Mouse (Mus musculus): Measurements from ENCODE around the gene 1700034J05Rik. TPM values are rescaled to one million over a fixed set of nuclear protein-coding genes. Genes with fewer than 3 reads are reported as not detected.

The 1700034J05Rik gene
- polyA plus RNA-seq, 1 experiment from 2014 or later: 0.11 TPM

GRCm38 (mm10) chr6:146978691-146979114, 24.5 kb upstream of the 1700034J05Rik start:
- Histone ChIP-seq H3K9ac (no peak overlapping the region), H3K4me2 (no peak overlapping the region), H3K4me3 (no peak overlapping the region), H3K4me1 (no peaks in the 10 kb centered on the region), H3K27ac (no peak overlapping the region), H3K36me3 (no peaks in the 10 kb centered on the region), H3K9me3 (replicated peaks) (no peaks in the 10 kb centered on the region), H3K27me3 (replicated peaks) (no peaks in the 10 kb centered on the region)
- WGBS (ENCODE audit: insufficient replicate concordance): 49% methylated on average over 5 of the region's 5 CpGs
- no peak for ATAC-seq

GRCm38 (mm10) chr6:146976446-146976845, 22.2 kb upstream of the 1700034J05Rik start:
- ATAC-seq: no peak
- H3K4me1 ChIP-seq: no peaks in the 10 kb centered on the region
- H3K27me3 ChIP-seq (replicated peaks): no peaks in the 10 kb centered on the region
- H3K36me3 ChIP-seq: no peaks in the 10 kb centered on the region
- no peak overlapping the region for H3K27ac ChIP-seq
- H3K4me2 ChIP-seq: no peak overlapping the region
- 82% methylated on average over 8 of the region's 8 CpGs for WGBS (ENCODE audit: insufficient replicate concordance)
- H3K9ac ChIP-seq: no peak overlapping the region
- no peak overlapping the region for H3K4me3 ChIP-seq
- H3K9me3 ChIP-seq (replicated peaks): no peaks in the 10 kb centered on the region

GRCm38 (mm10) chr6:146973830-146974229, 19.6 kb upstream of the 1700034J05Rik start:
- no peak for ATAC-seq
- Histone ChIP-seq H3K4me1 (no peaks in the 10 kb centered on the region), H3K4me2 (no peak overlapping the region), H3K36me3 (no peaks in the 10 kb centered on the region), H3K4me3 (no peak overlapping the region), H3K9me3 (replicated peaks) (no peaks in the 10 kb centered on the region), H3K27me3 (replicated peaks) (no peaks in the 10 kb centered on the region), H3K27ac (no peak overlapping the region), H3K9ac (no peak overlapping the region)

DNA sequence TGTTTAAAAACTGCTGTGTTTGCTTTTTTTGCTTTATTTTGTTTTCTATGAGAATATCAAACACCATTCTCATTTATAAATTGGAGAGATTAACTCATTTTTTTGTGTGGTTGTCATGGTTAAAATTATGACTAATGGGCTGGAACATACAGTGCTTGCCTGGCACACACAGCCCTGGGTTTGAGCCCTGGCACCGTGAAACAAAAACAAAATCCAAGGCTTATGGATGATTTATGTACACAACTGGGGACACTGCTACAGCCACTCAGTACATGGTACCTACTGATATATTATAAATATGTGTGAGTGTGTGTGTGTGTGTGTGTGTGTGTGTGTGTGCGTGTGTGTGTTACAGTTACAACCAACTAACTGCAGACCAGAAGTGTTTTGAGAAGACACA, 19.2 kb upstream of the 1700034J05Rik start:
- Histone ChIP-seq H3K9ac (no peak overlapping the region), H3K4me3 (no peak overlapping the region), H3K27ac (no peak overlapping the region), H3K9me3 (replicated peaks) (no peaks in the 10 kb centered on the region), H3K4me1 (no peaks in the 10 kb centered on the region), H3K27me3 (replicated peaks) (no peaks in the 10 kb centered on the region), H3K4me2 (no peak overlapping the region), H3K36me3 (no peaks in the 10 kb centered on the region)
- WGBS (ENCODE audit: insufficient replicate concordance): 84% methylated on average over 2 of the region's 2 CpGs
- ATAC-seq: no peak

- H3K4me3 ChIP-seq: no peak overlapping the region
- H3K36me3 ChIP-seq: no peaks in the 10 kb centered on the region
- no peaks in the 10 kb centered on the region for H3K27me3 ChIP-seq (replicated peaks)
- H3K9ac ChIP-seq: no peak overlapping the region
- no peaks in the 10 kb centered on the region for H3K9me3 ChIP-seq (replicated peaks)
- 33% methylated on average over 1 of the region's 1 CpGs for WGBS (ENCODE audit: insufficient replicate concordance)
- no peak overlapping the region for H3K27ac ChIP-seq
- H3K4me1 ChIP-seq: no peaks in the 10 kb centered on the region
- ATAC-seq: no peak
- H3K4me2 ChIP-seq: no peak overlapping the region
Measured at GRCm38 (mm10) chr6:146972740-146973139, 18.5 kb upstream of the 1700034J05Rik start.

GRCm38 (mm10) chr6:146972009-146972408, 17.8 kb upstream of the 1700034J05Rik start:
- no peak overlapping the region for H3K27ac ChIP-seq
- H3K4me2 ChIP-seq: no peak overlapping the region
- H3K27me3 ChIP-seq (replicated peaks): no peaks in the 10 kb centered on the region
- ATAC-seq: no peak
- H3K9ac ChIP-seq: no peak overlapping the region
- 70% methylated on average over 6 of the region's 6 CpGs for WGBS (ENCODE audit: insufficient replicate concordance)
- no peaks in the 10 kb centered on the region for H3K9me3 ChIP-seq (replicated peaks)
- H3K4me3 ChIP-seq: no peak overlapping the region
- H3K4me1 ChIP-seq: no peaks in the 10 kb centered on the region
- no peaks in the 10 kb centered on the region for H3K36me3 ChIP-seq

DNA sequence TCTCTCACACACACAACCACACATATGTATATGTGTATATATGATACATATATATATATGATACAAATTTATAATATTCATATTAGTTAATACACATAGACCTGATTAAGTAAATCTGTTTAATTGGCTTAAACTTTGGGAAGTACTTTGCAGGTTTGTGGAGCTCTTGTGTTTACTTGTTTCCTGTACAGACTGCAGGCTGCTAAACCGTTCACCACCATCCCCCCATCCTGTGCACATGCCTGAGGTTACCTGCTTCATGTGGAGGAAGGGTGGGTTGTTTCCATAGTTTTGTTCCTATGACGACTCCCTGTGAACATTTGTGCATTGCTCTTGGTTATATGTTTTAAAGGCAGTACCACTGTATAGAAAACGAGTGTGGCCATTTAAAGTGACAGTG, 17.1 kb upstream of the 1700034J05Rik start:
- Histone ChIP-seq H3K9me3 (replicated peaks) (no peaks in the 10 kb centered on the region), H3K4me1 (peaks cover 5% of the 10 kb centered on the region; the same call in 1 of the 2 replicates), H3K4me2 (no peak overlapping the region), H3K27ac (no peak overlapping the region), H3K36me3 (no peaks in the 10 kb centered on the region), H3K9ac (no peak overlapping the region), H3K27me3 (replicated peaks) (no peaks in the 10 kb centered on the region), H3K4me3 (no peak overlapping the region)
- no peak for ATAC-seq
- WGBS (ENCODE audit: insufficient replicate concordance): 48% methylated on average over 3 of the region's 3 CpGs

- no peak overlapping the region for H3K9ac ChIP-seq
- no peak for ATAC-seq
- H3K4me2 ChIP-seq: no peak overlapping the region
- H3K4me3 ChIP-seq: no peak overlapping the region
- peaks cover 9% of the 10 kb centered on the region; the same call in 1 of the 2 replicates for H3K4me1 ChIP-seq
- H3K27me3 ChIP-seq (replicated peaks): no peaks in the 10 kb centered on the region
- WGBS (ENCODE audit: insufficient replicate concordance): 71% methylated on average over 3 of the region's 3 CpGs
- H3K27ac ChIP-seq: no peak overlapping the region
- H3K36me3 ChIP-seq: no peaks in the 10 kb centered on the region
- H3K9me3 ChIP-seq (replicated peaks): no peaks in the 10 kb centered on the region
Measured at GRCm38 (mm10) chr6:146970811-146971210, 16.6 kb upstream of the 1700034J05Rik start.

DNA sequence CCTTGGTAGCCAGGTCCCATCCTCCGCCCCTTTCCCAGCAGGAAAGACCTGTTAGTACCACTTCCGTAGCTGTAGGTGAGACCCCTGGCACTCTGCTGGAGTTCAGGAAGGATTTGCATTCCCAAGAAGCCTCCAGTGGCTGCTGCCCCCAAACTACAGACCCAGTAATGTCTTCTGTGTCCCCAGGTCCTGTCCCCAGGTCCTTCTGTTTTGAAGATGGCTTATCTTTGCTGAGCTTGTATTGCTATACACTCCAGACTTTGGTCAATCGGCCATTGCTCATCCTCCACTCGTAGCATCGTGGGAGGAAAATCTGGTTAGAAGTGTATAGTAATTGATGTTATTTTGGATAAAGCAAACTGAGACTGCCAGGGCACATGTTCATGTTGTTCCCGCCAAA, 13.6 kb upstream of the 1700034J05Rik start:
- Histone ChIP-seq H3K27me3 (replicated peaks) (no peaks in the 10 kb centered on the region), H3K27ac (no peak overlapping the region), H3K4me3 (no peak overlapping the region), H3K9ac (no peak overlapping the region), H3K4me2 (no peak overlapping the region), H3K36me3 (no peaks in the 10 kb centered on the region), H3K9me3 (replicated peaks) (no peaks in the 10 kb centered on the region), H3K4me1 (peaks cover 17% of the 10 kb centered on the region)
- ATAC-seq: no peak
- WGBS (ENCODE audit: insufficient replicate concordance): 70% methylated on average over 6 of the region's 6 CpGs

- Histone ChIP-seq H3K27ac (no peak overlapping the region), H3K9ac (no peak overlapping the region), H3K4me2 (no peak overlapping the region), H3K4me1 (peaks cover 30% of the 10 kb centered on the region), H3K27me3 (replicated peaks) (no peaks in the 10 kb centered on the region), H3K9me3 (replicated peaks) (no peaks in the 10 kb centered on the region), H3K4me3 (no peak overlapping the region), H3K36me3 (no peaks in the 10 kb centered on the region)
- ATAC-seq: no peak
- 60% methylated on average over 12 of the region's 12 CpGs for WGBS (ENCODE audit: insufficient replicate concordance)
Measured at GRCm38 (mm10) chr6:146966446-146967019, 12.3 kb upstream of the 1700034J05Rik start.

DNA sequence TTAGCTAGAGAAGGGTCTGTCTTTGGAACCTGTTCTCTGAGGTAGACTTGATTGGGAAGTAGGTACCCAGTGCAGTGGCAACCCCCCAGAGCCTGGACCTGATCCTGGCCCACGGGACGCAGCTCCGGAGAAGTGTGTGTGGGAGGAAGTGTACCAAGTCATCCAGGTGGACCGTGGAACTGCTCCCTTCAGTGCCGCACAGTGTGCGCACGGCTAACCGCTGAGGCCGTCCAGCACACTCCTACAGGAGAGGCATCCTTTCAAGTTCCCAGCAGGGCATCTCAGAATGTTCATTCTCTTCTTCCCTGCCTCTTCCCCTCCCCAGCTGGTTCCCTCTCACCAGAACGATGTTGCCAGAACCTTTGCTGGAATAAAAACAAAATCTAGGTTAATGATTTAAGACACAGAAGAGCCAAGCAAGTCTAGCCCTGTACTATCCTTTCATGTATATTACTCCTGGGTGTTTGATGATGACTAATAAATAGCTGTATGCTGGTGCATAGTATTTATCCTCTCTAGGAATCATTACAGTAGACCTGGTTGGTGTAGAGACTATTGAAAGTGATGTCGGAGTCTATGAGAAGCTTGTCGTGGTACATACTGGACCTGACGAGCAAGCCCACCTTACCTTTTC, 11.0 kb upstream of the 1700034J05Rik start:
- WGBS (ENCODE audit: insufficient replicate concordance): 77% methylated on average over 13 of the region's 13 CpGs
- no peak for ATAC-seq

DNA sequence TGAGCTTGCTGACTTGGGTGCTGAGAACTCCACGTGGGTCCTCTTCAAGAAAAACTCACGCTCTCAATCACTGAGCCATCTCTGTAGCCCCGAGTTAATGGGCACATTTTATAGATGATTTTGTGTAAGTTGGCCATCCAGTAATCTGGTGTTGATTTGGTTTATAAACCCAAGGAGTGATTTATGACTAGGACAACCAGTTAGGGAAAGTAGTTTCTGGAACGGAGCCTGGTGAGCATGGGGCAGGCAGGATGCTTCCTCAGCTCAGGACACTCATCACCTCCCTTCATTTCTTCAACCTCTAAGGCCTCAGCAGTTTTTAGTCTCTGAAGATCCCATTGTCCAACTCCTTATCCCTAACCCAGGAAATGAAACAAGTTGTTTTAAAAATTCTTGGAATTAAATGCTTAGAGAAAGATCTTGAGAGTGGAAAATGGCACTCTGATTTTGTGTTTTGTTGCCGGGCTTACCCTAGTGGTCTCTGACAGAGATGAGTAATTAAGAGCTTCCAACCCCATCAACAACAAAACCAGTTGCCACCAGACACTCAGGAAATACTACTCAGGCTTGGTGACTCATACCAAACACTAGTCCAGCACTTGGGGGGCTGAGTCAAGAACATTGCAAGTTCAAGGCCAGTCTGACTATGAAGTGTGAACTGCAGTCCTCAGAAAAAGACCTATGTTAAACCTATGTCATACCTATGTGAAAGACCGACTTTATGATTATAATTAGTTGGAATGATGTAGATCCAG, 9.4 kb upstream of the 1700034J05Rik start:
- no peaks in the 10 kb centered on the region for H3K9me3 ChIP-seq (replicated peaks)
- WGBS (ENCODE audit: insufficient replicate concordance): 79% methylated on average over 6 of the region's 6 CpGs
- no peak for ATAC-seq

More for the DNA sequence above, 11.0 kb upstream of the 1700034J05Rik start:
- no peaks in the 10 kb centered on the region for H3K9me3 ChIP-seq (replicated peaks)
- no peaks in the 10 kb centered on the region for H3K27me3 ChIP-seq (replicated peaks)
- H3K9ac ChIP-seq: no peak overlapping the region
- no peaks in the 10 kb centered on the region for H3K36me3 ChIP-seq
- no peak overlapping the region for H3K4me2 ChIP-seq
- no peak overlapping the region for H3K27ac ChIP-seq
- H3K4me1 ChIP-seq: peaks cover 43% of the 10 kb centered on the region
- no peak overlapping the region for H3K4me3 ChIP-seq

More for the DNA sequence above, 9.4 kb upstream of the 1700034J05Rik start:
- Histone ChIP-seq H3K4me2 (no peak overlapping the region), H3K27ac (no peak overlapping the region), H3K36me3 (no peaks in the 10 kb centered on the region), H3K4me3 (no peak overlapping the region), H3K4me1 (peaks cover 52% of the 10 kb centered on the region), H3K27me3 (replicated peaks) (no peaks in the 10 kb centered on the region), H3K9ac (no peak overlapping the region)

Data from liver, embryonic 12.5 days (tissue).